Mouse (Mus musculus): ENCODE data around the gene Wdr27.
"Not testable (repeated sequence)": the region's sequence is repeated elsewhere in the genome, so short reads cannot be mapped to it uniquely, and the experiment has no call there.

The Wdr27 gene

GRCm38 (mm10) chr17:14935841-14936605 lies 6.9 kb downstream of the Wdr27 start:
- in situ Hi-C loops (cut with MboI, MseI), result loop anchor here in 1 of 2 experiments (25.0 kb wide), 1 partner anchor 1249 kb away; no protein-coding TSS in a partner anchor

GRCm38 (mm10) chr17:14935280-14935679 lies 7.7 kb downstream of the Wdr27 start:
- in situ Hi-C loops (cut with MboI, MseI), result loop anchor here in 1 of 2 experiments (25.0 kb wide), 1 partner anchor 1248 kb away; no protein-coding TSS in a partner anchor

- in situ Hi-C loops (cut with MboI, MseI), result loop anchor here in 1 of 2 experiments (25.0 kb wide), 1 partner anchor 1244 kb away; no protein-coding TSS in a partner anchor
Observed at GRCm38 (mm10) chr17:14931469-14931868, 11.5 kb downstream of the Wdr27 start.

- in situ Hi-C loops (cut with MboI, MseI), result loop anchor here in 1 of 2 experiments (25.0 kb wide), 1 partner anchor 1243 kb away; no protein-coding TSS in a partner anchor
Observed at GRCm38 (mm10) chr17:14930697-14931096, 12.3 kb downstream of the Wdr27 start.

- in situ Hi-C loops (cut with MboI, MseI), result loop anchor here in 1 of 2 experiments (25.0 kb wide), 1 partner anchor 1241 kb away; no protein-coding TSS in a partner anchor
Observed at GRCm38 (mm10) chr17:14928631-14929030, 14.3 kb downstream of the Wdr27 start.

GRCm38 (mm10) chr17:14927644-14928218 lies 15.2 kb downstream of the Wdr27 start:
- in situ Hi-C loops (cut with MboI, MseI), result loop anchor here in 1 of 2 experiments (25.0 kb wide), 1 partner anchor 1240 kb away; no protein-coding TSS in a partner anchor

GRCm38 (mm10) chr17:14921582-14921981 lies 21.4 kb downstream of the Wdr27 start:
- in situ Hi-C loops (cut with MboI, MseI), result loop anchor here in 1 of 2 experiments (25.0 kb wide), 1 partner anchor 634 kb away; the partner anchor contains the start of gene Smoc2

GRCm38 (mm10) chr17:14917866-14918265 lies 25.1 kb downstream of the Wdr27 start:
- in situ Hi-C loops (cut with MboI, MseI), result loop anchor here in 1 of 2 experiments (25.0 kb wide), 1 partner anchor 631 kb away; the partner anchor contains the start of gene Smoc2

GRCm38 (mm10) chr17:14914401-14914800 lies 28.6 kb downstream of the Wdr27 start:
- in situ Hi-C loops (cut with MboI, MseI), result loop anchor here in 1 of 2 experiments (25.0 kb wide), 1 partner anchor 627 kb away; the partner anchor contains the start of gene Smoc2

GRCm38 (mm10) chr17:14912981-14913380 lies 30.0 kb downstream of the Wdr27 start:
- in situ Hi-C loops (cut with MboI, MseI), result loop anchor here in 1 of 2 experiments (25.0 kb wide), 1 partner anchor 626 kb away; the partner anchor contains the start of gene Smoc2

- in situ Hi-C loops (cut with MboI, MseI), result loop anchor here in 1 of 2 experiments (25.0 kb wide), 1 partner anchor 625 kb away; the partner anchor contains the start of gene Smoc2
Observed at GRCm38 (mm10) chr17:14912420-14912819, 30.5 kb downstream of the Wdr27 start.

- in situ Hi-C loops (cut with MboI, MseI), result loop anchor here in 1 of 2 experiments (25.0 kb wide), 1 partner anchor 623 kb away; the partner anchor contains the start of gene Smoc2
Observed at GRCm38 (mm10) chr17:14910771-14911170, 32.2 kb downstream of the Wdr27 start.

GRCm38 (mm10) chr17:14909331-14909730 lies 33.6 kb downstream of the Wdr27 start:
- in situ Hi-C loops (cut with MboI, MseI), result loop anchor here (5.0 to 25.0 kb wide), 4 partner anchors 382 to 685 kb away; partner anchors contain the start of gene Smoc2 (in 1 of the 2)

- in situ Hi-C loops (cut with MboI, MseI), result loop anchor here (5.0 to 25.0 kb wide), 4 partner anchors 380 to 682 kb away; partner anchors contain the start of gene Smoc2 (in 1 of the 2)
Observed at GRCm38 (mm10) chr17:14907136-14907535, 35.8 kb downstream of the Wdr27 start.

GRCm38 (mm10) chr17:14906611-14907010 lies 36.3 kb downstream of the Wdr27 start:
- in situ Hi-C loops (cut with MboI, MseI), result loop anchor here (5.0 to 25.0 kb wide), 4 partner anchors 379 to 682 kb away; partner anchors contain the start of gene Smoc2 (in 1 of the 2)

- in situ Hi-C loops (cut with MboI, MseI), result loop anchor here (5.0 to 25.0 kb wide), 4 partner anchors 377 to 680 kb away; partner anchors contain the start of gene Smoc2 (in 1 of the 2)
Observed at GRCm38 (mm10) chr17:14904637-14905265, 38.2 kb downstream of the Wdr27 start.

GRCm38 (mm10) chr17:14904206-14904605 lies 38.8 kb downstream of the Wdr27 start:
- in situ Hi-C loops (cut with MboI, MseI), result loop anchor here (5.0 to 25.0 kb wide), 4 partner anchors 377 to 679 kb away; partner anchors contain the start of gene Smoc2 (in 1 of the 2)

GRCm38 (mm10) chr17:14903212-14903611 lies 39.7 kb downstream of the Wdr27 start:
- in situ Hi-C loops (cut with MboI, MseI), result loop anchor here (5.0 to 25.0 kb wide), 4 partner anchors 376 to 678 kb away; partner anchors contain the start of gene Smoc2 (in 1 of the 2)

GRCm38 (mm10) chr17:14898972-14899371 lies 44.0 kb downstream of the Wdr27 start:
- in situ Hi-C loops (cut with MboI, MseI), result no loop called here

GRCm38 (mm10) chr17:14895058-14895457 lies 47.9 kb downstream of the Wdr27 start:
- in situ Hi-C loops (cut with MboI, MseI), result not testable (repeated sequence)

GRCm38 (mm10) chr17:14886933-14887332 lies 56.0 kb downstream of the Wdr27 start:
- in situ Hi-C loops (cut with MboI, MseI), result no loop called here

All from T-helper 17 cell (primary cell).